15 mouse cellular contexts compared by ENCODE assay signal in genomic region chr2:24538890-24539573, GRCm38 (mm10).
DNase-seq lines count a peak whose midpoint lies in the region; ATAC-seq lines count a peak whose summit lies in the region.
"Had no signal": no experiment of that assay in that cellular context is flagged by ENCODE, and none has a peak within 500 bp of the region (broad histone marks: within the 10 kb centered on the region; RNA-seq: fewer than 3 reads in every experiment).

No protein-coding gene starts in this region.

- peak; percentile 88 for ATAC-seq in kidney, embryonic 15.5 days (replicated peaks; ENCODE audit: low FRiP score)
- peak; percentile 91 for ATAC-seq in hindbrain, embryonic 13.5 days (ENCODE audit: low FRiP score)
- ATAC-seq in midbrain, embryonic 16.5 days, result peak; percentile 79
- ATAC-seq in monocyte, adult 5-6 weeks (replicated peaks; ENCODE audit: insufficient number of reproducible peaks, low FRiP score, low TSS enrichment, poor library complexity, severe bottlenecking), result no peak

- peaks cover 34% of the 10 kb centered on the region for H3K4me1 ChIP-seq in kidney, embryonic 15.5 days
- peaks cover 15% of the 10 kb centered on the region for H3K4me1 ChIP-seq in hindbrain, embryonic 13.5 days (replicated peaks)
- peaks cover 5% of the 10 kb centered on the region for H3K4me1 ChIP-seq in midbrain, embryonic 16.5 days (ENCODE audit: control insufficient read depth, insufficient read depth, low read length)
- H3K4me1 ChIP-seq: limb, embryonic 10.5 days had no signal

- H3K4me3 ChIP-seq in kidney, embryonic 15.5 days (replicated peaks), result 0 out of 2 replicates have a peak overlapping the region, but pooled peaks have one; percentile 10
- H3K4me3 ChIP-seq in hindbrain, embryonic 13.5 days, result no peak overlapping the region
- no peak overlapping the region for H3K4me3 ChIP-seq in midbrain, embryonic 16.5 days (ENCODE audit: low read depth, low read length)
- H3K4me3 ChIP-seq: limb, embryonic 10.5 days had no signal

- H3K36me3 ChIP-seq in kidney, embryonic 15.5 days, result no peaks in the 10 kb centered on the region
- no peaks in the 10 kb centered on the region for H3K36me3 ChIP-seq in hindbrain, embryonic 13.5 days
- no peaks in the 10 kb centered on the region for H3K36me3 ChIP-seq in midbrain, embryonic 16.5 days (ENCODE audit: control insufficient read depth, insufficient read depth, low read length)
- H3K36me3 ChIP-seq: limb, embryonic 10.5 days had no signal

- H3K4me2 ChIP-seq in kidney, embryonic 15.5 days, result peak overlapping the region; percentile 41
- peak overlapping the region; percentile 21; the same call in 1 of the 2 replicates for H3K4me2 ChIP-seq in hindbrain, embryonic 13.5 days
- peak overlapping the region; percentile 14 for H3K4me2 ChIP-seq in midbrain, embryonic 16.5 days (ENCODE audit: low read length)

- H3K9me3 ChIP-seq in kidney, embryonic 15.5 days (replicated peaks), result no peaks in the 10 kb centered on the region
- H3K9me3 ChIP-seq in hindbrain, embryonic 13.5 days, result no peaks in the 10 kb centered on the region
- H3K9me3 ChIP-seq in midbrain, embryonic 16.5 days (replicated peaks; ENCODE audit: control insufficient read depth, low read length, poor library complexity, severe bottlenecking), result no peaks in the 10 kb centered on the region
- H3K9me3 ChIP-seq: limb, embryonic 10.5 days had no signal

- DNase-seq in cerebellum, postnatal 10 days, result peak; percentile 29 to 30
- DNase-seq in cerebellum, adult 11-12 months, result no peak
- DNase-seq in kidney, adult 11 months, result no peak
- no peak for DNase-seq in liver
- DNase-seq: adrenal gland, adult 8-10 months; cerebellum, adult 2 months; lung, postnatal 14 days; thymus, postnatal 14 days had no signal

- H3K9ac ChIP-seq in kidney, embryonic 15.5 days, result no peak overlapping the region
- H3K9ac ChIP-seq in hindbrain, embryonic 13.5 days, result no peak overlapping the region
- no peak overlapping the region for H3K9ac ChIP-seq in midbrain, embryonic 16.5 days (ENCODE audit: low read depth, low read length)
- H3K9ac ChIP-seq: liver, embryonic 14.5 days had no signal

- peak overlapping the region; percentile 67 for H3K27ac ChIP-seq in kidney, embryonic 15.5 days
- peak overlapping the region; percentile 86 for H3K27ac ChIP-seq in hindbrain, embryonic 13.5 days
- H3K27ac ChIP-seq in midbrain, embryonic 16.5 days (ENCODE audit: low read length), result no peak overlapping the region
- H3K27ac ChIP-seq: limb, embryonic 10.5 days; liver, embryonic 14.5 days; stomach, postnatal 0 days had no signal

- 22% methylated on average over 7 of the region's 7 CpGs for WGBS in kidney, embryonic 15.5 days
- 37% methylated on average over 7 of the region's 7 CpGs for WGBS in hindbrain, embryonic 13.5 days
- 36% methylated on average over 7 of the region's 7 CpGs for WGBS in midbrain, embryonic 16.5 days

- no peaks in the 10 kb centered on the region for H3K27me3 ChIP-seq in kidney, embryonic 15.5 days
- H3K27me3 ChIP-seq in hindbrain, embryonic 13.5 days, result no peaks in the 10 kb centered on the region
- H3K27me3 ChIP-seq in midbrain, embryonic 16.5 days (ENCODE audit: control insufficient read depth, insufficient read depth, low read depth, low read length), result no peaks in the 10 kb centered on the region

Comparison
In these comparisons a context has a peak if more than half of its experiments do, and no peak if none do; other contexts are left out.
1. DNase-seq: peak in cerebellum, postnatal 10 days (2 of 2); none in cerebellum, adult 11-12 months (single experiment), kidney, adult 11 months (single experiment) and liver (single experiment).
2. Peak in every context shown above with its lines, with median percentiles within 50 percentile points of each other: H3K4me2 ChIP-seq.